Mouse (Mus musculus) C2C12 (cell line): Measurements from ENCODE around the gene Tnfrsf1a. TPM values are rescaled to one million over a fixed set of nuclear protein-coding genes. Genes with fewer than 3 reads are reported as not detected.

Source experiments
- H3K27me3 ChIP-seq: one replicate; pipeline ENCODE4 v1.6.1; 2011; ENCODE audit not compliant: control insufficient read depth, insufficient read depth, insufficient read length
- H3K36me3 ChIP-seq: one replicate; pipeline ENCODE4 v1.6.1; 2011; ENCODE audit not compliant: control insufficient read depth, insufficient read depth
- H3K4me3 ChIP-seq: one replicate; pipeline ENCODE4 v1.5.1; 2011; ENCODE audit warnings: mild to moderate bottlenecking, control low read depth; ENCODE audit not compliant: poor library complexity, insufficient read depth, severe bottlenecking
- H3K79me2 ChIP-seq: one replicate; pipeline ENCODE4 v1.6.1; 2011; ENCODE audit not compliant: control insufficient read depth, insufficient read depth
- H3K79me3 ChIP-seq: one replicate; pipeline ENCODE4 v1.6.1; 2011; ENCODE audit warnings: low read depth, control low read depth
- H3ac ChIP-seq: one replicate; pipeline ENCODE3; 2011; ENCODE audit warnings: low read depth; ENCODE audit not compliant: control insufficient read depth, insufficient read length
- CEBPB ChIP-seq: IDR thresholded peaks from one replicate; pipeline ENCODE4 v1.6.1; 2011; ENCODE audit warnings: low read depth, mild to moderate bottlenecking, control low read depth, moderate library complexity
- CTCF ChIP-seq: IDR thresholded peaks from one replicate; pipeline ENCODE4 v1.5.1; 2011; ENCODE audit not compliant: control insufficient read depth, insufficient read depth, insufficient read length
- FOSL1 ChIP-seq: IDR thresholded peaks from one replicate; pipeline ENCODE4 v1.8.0; 2011; ENCODE audit warnings: mild to moderate bottlenecking, low read length; ENCODE audit not compliant: poor library complexity, insufficient read depth, severe bottlenecking
- MAX ChIP-seq: IDR thresholded peaks from one replicate; pipeline ENCODE4 v1.6.1; 2011; ENCODE audit warnings: mild to moderate bottlenecking, control low read depth
- MYOD1 ChIP-seq: IDR thresholded peaks from one replicate; pipeline ENCODE4 v1.6.1; 2011; ENCODE audit warnings: low read depth; ENCODE audit not compliant: control insufficient read depth, insufficient read length
- MYOG ChIP-seq: IDR thresholded peaks from one replicate; pipeline ENCODE4 v1.6.1; 2011; ENCODE audit not compliant: control insufficient read depth, insufficient read length; ENCODE audit errors: extremely low read depth
- USF1 ChIP-seq: IDR thresholded peaks from one replicate; pipeline ENCODE4 v1.6.1; 2011; ENCODE audit warnings: low read depth, mild to moderate bottlenecking, control low read depth, moderate library complexity
- polyA plus RNA-seq: library from polyadenylated mRNA; unstranded; fragments of >200 nt; fragmentation: generic; extraction: Trizol; gene quantifications from one replicate; pipeline ENCODE4 v1.2.1, GENCODE M21; 2012; ENCODE audit warnings: missing spikeins

Tnfrsf1a gene
- polyA plus RNA-seq, 1 experiment: 65.4 TPM

GRCm38 (mm10) chr6:125318981-125319918 lies 29.9 kb upstream of the Tnfrsf1a start:
- no peaks in the 10 kb centered on the region for H3K27me3 ChIP-seq
- H3K79me2 ChIP-seq: no peaks in the 10 kb centered on the region
- no peaks in the 10 kb centered on the region for H3K79me3 ChIP-seq
- no peak overlapping the region for H3K4me3 ChIP-seq
- TF ChIP-seq USF1 (no peak), MYOD1 (no peak), CTCF (no peak), CEBPB (no peak), FOSL1 (no peak), MYOG (no peak), MAX (no peak)
- no peaks in the 10 kb centered on the region for H3K36me3 ChIP-seq
- H3ac ChIP-seq: no peak overlapping the region

GRCm38 (mm10) chr6:125319919-125320296 lies 29.3 kb upstream of the Tnfrsf1a start:
- H3K79me3 ChIP-seq: no peaks in the 10 kb centered on the region
- no peak overlapping the region for H3K4me3 ChIP-seq
- H3K27me3 ChIP-seq: no peaks in the 10 kb centered on the region

GRCm38 (mm10) chr6:125320323-125320722 lies 28.8 kb upstream of the Tnfrsf1a start, which contains the start of gene Scnn1a:
Gene Scnn1a (plus strand): TSS chr6:125320659.
- no peaks in the 10 kb centered on the region for H3K79me2 ChIP-seq
- no peak within 1 kb of the TSS for H3K4me3 ChIP-seq
- no peaks in the 10 kb centered on the region for H3K36me3 ChIP-seq
- H3ac ChIP-seq: no peak within 1 kb of the TSS
- no peaks in the 10 kb centered on the region for H3K79me3 ChIP-seq
- H3K27me3 ChIP-seq: no peaks in the 10 kb centered on the region
- no peak for TF ChIP-seq USF1
- no peak for TF ChIP-seq MYOG
- TF ChIP-seq CTCF: no peak
- no peak for TF ChIP-seq CEBPB
- TF ChIP-seq FOSL1: no peak
- TF ChIP-seq MYOD1: no peak
- TF ChIP-seq MAX: no peak

More at GRCm38 (mm10) chr6:125319919-125320296, 29.3 kb upstream of the Tnfrsf1a start:
- no peaks in the 10 kb centered on the region for H3K36me3 ChIP-seq
- no peak overlapping the region for H3ac ChIP-seq
- TF ChIP-seq MYOG (no peak), CTCF (no peak)
- H3K79me2 ChIP-seq: no peaks in the 10 kb centered on the region

GRCm38 (mm10) chr6:125321114-125321855 lies 27.9 kb upstream of the Tnfrsf1a start:
- no peaks in the 10 kb centered on the region for H3K36me3 ChIP-seq
- TF ChIP-seq MAX (no peak), FOSL1 (no peak), USF1 (no peak), MYOG (no peak)
- no peaks in the 10 kb centered on the region for H3K79me2 ChIP-seq
- H3ac ChIP-seq: no peak overlapping the region
- H3K79me3 ChIP-seq: no peaks in the 10 kb centered on the region
- H3K4me3 ChIP-seq: no peak overlapping the region
- no peaks in the 10 kb centered on the region for H3K27me3 ChIP-seq

GRCm38 (mm10) chr6:125322794-125323193 lies 26.4 kb upstream of the Tnfrsf1a start:
- Histone ChIP-seq H3K36me3 (no peaks in the 10 kb centered on the region), H3K79me2 (no peaks in the 10 kb centered on the region), H3ac (no peak overlapping the region), H3K27me3 (no peaks in the 10 kb centered on the region), H3K79me3 (no peaks in the 10 kb centered on the region), H3K4me3 (no peak overlapping the region)
- no peak for TF ChIP-seq MYOD1
- no peak for TF ChIP-seq USF1
- TF ChIP-seq FOSL1: no peak
- no peak for TF ChIP-seq MYOG
- no peak for TF ChIP-seq CTCF
- TF ChIP-seq MAX: no peak
- TF ChIP-seq CEBPB: no peak
